Mouse (Mus musculus) heart, postnatal 4 days (tissue): ENCODE measurements at regions not wholly inside any gene's neighbourhood (a gene's known extent, or its start where the extent isn't known, plus 50 kb on each side); places are given as distances from the start of the nearest gene placed in this dataset.

Source experiments
- DNase-seq: peaks from one replicate; pipeline ENCODE4 v3.0.0; 2021

DNA sequence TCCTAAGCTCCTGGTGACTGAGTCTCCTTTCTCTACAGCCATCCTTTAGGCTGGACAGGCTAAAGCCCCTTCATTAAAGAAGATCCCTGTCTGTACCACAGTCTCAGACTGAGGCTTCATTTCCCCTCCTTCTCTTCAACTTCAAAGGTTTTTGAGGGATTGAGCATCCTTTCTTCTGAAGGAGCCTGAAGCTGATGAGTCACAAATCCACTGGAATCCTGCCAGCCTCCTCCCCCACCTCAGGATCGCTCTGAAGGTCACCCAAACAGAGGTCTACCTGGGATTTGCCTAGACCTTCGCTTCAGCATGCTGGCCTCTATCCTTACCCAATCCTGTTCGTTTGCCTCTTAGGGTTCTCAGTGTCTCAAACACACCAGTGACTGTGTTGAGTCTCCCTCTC, 57.7 kb upstream of the Ror1 start:
- DNase-seq, result no peak

- DNase-seq, result no peak
Measured at GRCm38 (mm10) chr4:100039741-100040140, 55.9 kb upstream of the Ror1 start.

DNA sequence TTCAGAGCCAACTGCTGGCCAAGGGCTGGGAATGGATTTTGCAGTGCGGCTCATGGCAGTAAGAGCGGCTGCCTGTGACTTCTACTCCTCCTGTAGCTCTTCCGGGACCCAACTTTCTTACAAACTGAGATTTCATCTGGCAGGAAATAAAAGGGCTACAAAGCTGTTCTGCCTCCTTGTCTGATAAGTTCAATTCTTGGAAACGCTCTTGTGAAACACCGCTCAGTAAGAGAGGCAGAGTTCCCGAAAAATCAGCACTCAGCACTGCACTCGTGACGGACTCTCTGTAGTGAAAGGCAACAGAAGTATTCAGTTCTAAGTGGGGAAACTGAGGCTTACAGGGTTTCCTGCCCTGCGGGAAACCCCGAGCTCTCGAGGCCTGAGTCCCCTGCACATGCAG, 53.6 kb upstream of the Ror1 start:
- DNase-seq, result no peak

DNA sequence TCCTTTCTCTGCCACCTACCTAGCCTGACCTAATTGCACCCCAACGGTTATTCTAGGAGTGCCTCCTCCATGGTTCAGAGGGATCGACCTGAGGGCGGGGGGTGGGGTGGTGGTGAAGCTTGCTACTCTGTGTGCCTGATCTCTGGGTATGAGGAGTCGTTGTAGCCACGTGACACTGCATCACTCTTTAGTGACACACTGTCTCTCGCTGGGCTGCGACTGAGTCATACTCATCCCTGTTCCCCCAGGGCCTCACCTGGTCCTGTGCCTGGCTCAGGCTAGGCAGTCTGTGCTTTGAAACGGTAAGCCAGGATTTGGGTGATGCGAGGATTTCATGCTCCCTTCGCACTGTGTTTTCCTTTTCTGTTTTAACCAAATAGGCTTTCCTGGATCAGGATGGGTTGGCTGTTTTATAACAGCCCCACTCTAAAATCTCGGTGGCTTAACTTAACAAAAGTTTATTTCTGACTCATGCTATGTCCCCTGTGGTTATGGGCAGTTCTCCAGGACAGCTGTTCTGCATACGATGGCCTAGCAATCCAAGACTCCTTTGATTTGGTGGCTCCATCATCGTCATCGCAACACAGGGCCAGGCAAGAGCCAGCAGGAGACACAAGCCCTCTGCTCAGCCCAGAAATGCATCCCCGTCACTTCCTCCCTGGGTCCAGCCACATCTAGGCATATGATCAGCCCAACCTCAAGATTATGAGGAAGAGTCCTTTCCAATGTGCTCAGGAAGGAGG, 50.3 kb upstream of the Ror1 start:
- peak; percentile 71 for DNase-seq
